Mouse (Mus musculus) heart, embryonic 14.5 days (tissue): ENCODE measurements around the gene Naa80. TPM values are rescaled to one million over a fixed set of nuclear protein-coding genes. Genes with fewer than 3 reads are reported as not detected.

ENCODE experiments used
- ATAC-seq: fragments of 200-750 bp; cut with Nextera tagmentation; 2 replicates; pipeline ENCODE4 v1.8.0; 2017; ENCODE audit warnings: low read depth, moderate TSS enrichment; ENCODE audit not compliant: insufficient number of reproducible peaks, insufficient read depth, low FRiP score
- H3K27ac ChIP-seq, 2 experiments: fragments of 200-500 bp in 1 of 2; fragments of 300-500 bp in 1 of 2; sonication (generic) in 1 of 2; replicated peaks in 1 of 2; 2 replicates each; pipeline ENCODE4 v1.5.1; 2012 to 2014; ENCODE audit warnings: low read depth in 2 of 2, low read length in 2 of 2, control low read depth in 1 of 2, mild to moderate bottlenecking in 1 of 2, mixed read lengths in 1 of 2; ENCODE audit not compliant: control insufficient read depth in 1 of 2, insufficient read depth in 1 of 2
- H3K27me3 ChIP-seq: fragments of 300-500 bp; sonication (generic); 2 replicates; pipeline ENCODE4 v1.6.1; 2014; ENCODE audit warnings: mild to moderate bottlenecking, low read length, control low read depth; ENCODE audit not compliant: control insufficient read depth, insufficient read depth
- H3K36me3 ChIP-seq: fragments of 300-500 bp; sonication (generic); 2 replicates; pipeline ENCODE4 v1.6.1; 2014; ENCODE audit warnings: mild to moderate bottlenecking, control low read depth, low read length, mixed read lengths; ENCODE audit not compliant: control insufficient read depth, insufficient read depth
- H3K4me1 ChIP-seq, 2 experiments: fragments of 200-500 bp in 1 of 2; fragments of 300-500 bp in 1 of 2; sonication (generic) in 1 of 2; 2 replicates each; pipeline ENCODE4 v1.6.1; 2012 to 2014; ENCODE audit warnings: low read length in 2 of 2, control low read depth in 1 of 2, mixed read lengths in 1 of 2; ENCODE audit not compliant: control insufficient read depth in 2 of 2, insufficient read depth in 2 of 2
- H3K4me2 ChIP-seq: fragments of 300-500 bp; sonication (generic); 2 replicates; pipeline ENCODE4 v1.6.1; 2014; ENCODE audit warnings: mild to moderate bottlenecking, low read length
- H3K4me3 ChIP-seq, 2 experiments: fragments of 200-500 bp in 1 of 2; fragments of 300-500 bp in 1 of 2; sonication (generic) in 1 of 2; 2 replicates each; pipeline ENCODE4 v1.5.1; 2012 to 2014; ENCODE audit warnings: low read length in 2 of 2, mild to moderate bottlenecking in 2 of 2, control low read depth in 1 of 2, low read depth in 1 of 2, moderate library complexity in 1 of 2; ENCODE audit not compliant: control insufficient read depth in 1 of 2, insufficient read depth in 1 of 2
- H3K9ac ChIP-seq: fragments of 300-500 bp; sonication (generic); 2 replicates; pipeline ENCODE4 v1.6.1; 2014; ENCODE audit warnings: mild to moderate bottlenecking, low read length
- H3K9me3 ChIP-seq: fragments of 300-500 bp; sonication (generic); 2 replicates; pipeline ENCODE4 v1.6.1; 2016; ENCODE audit warnings: low read length, control low read depth; ENCODE audit not compliant: control insufficient read depth
- WGBS: fragments of 180-500 bp; shearing (Covaris S2); extraction: QIAGEN DNeasy Blood & Tissue Kit; methylation state at CpG from one replicate; pipeline ENCODE4 v1.1.7; 2014; 5-methylcytosine and 5-hydroxymethylcytosine counted together
- polyA plus RNA-seq: library from polyadenylated mRNA; unstranded; fragments of >200 nt; fragmentation: Nextera tagmentation; extraction: Ambion mirVana; gene quantifications from 2 replicates; pipeline ENCODE4 v1.2.1, GENCODE M21; 2014

The Naa80 gene
- polyA plus RNA-seq, 1 experiment from 2014 or later: 14.9 TPM

DNA sequence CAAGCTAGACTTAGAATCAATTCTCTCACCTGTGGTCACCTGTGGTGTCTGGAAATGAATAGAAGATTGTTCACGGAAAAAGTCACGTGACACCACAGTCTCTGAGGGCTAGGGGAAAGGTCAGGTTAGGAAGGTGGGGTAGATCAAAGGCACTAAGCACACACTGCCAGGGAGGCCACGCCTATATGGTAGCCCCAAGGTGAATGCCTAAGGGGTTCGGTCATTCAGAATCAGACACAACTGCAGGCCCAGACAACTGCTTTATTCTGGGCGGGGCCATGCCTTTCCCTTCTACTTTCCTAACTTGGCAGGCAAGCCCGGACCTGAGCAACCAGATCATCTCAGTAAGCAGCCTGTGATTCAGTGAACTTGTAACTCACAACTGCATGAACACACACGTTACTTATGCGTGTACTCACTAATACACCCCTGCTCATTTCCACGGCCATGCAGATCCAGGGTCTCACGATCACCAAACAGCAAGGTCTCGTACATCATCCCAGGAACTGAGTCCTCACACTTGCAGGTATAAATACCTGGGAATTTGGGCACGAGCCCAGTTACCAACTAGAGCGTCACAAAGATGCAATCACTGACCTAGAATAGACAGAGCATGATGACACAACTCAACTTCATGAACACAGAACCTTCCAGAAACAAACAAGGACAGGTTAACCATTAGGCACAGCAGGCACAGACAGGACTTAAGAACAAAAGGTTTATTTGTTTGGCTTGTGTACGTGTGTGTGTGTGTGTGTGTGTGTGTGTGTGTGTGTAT is 2.9 kb upstream of the Naa80 start:
- ATAC-seq: no peak
- no peaks in the 10 kb centered on the region for H3K27me3 ChIP-seq
- H3K9me3 ChIP-seq: no peaks in the 10 kb centered on the region
- H3K9ac ChIP-seq: no peak overlapping the region
- peak overlapping the region; percentile 55 to 57; a peak in 3 of 4 replicates for H3K27ac ChIP-seq
- H3K4me2 ChIP-seq: peak overlapping the region; percentile 61; the same call in 1 of the 2 replicates
- peaks cover 37% of the 10 kb centered on the region for H3K36me3 ChIP-seq
- peaks cover 20 to 28% of the 10 kb centered on the region in 2 experiments for H3K4me1 ChIP-seq
- 80% methylated on average over 14 of the region's 14 CpGs for WGBS
- no peak overlapping the region for H3K4me3 ChIP-seq

- 26% methylated on average over 16 of the region's 16 CpGs for WGBS
- Histone ChIP-seq H3K4me1 (peaks cover 16 to 27% of the 10 kb centered on the region in 2 experiments), H3K27ac (peak within 1 kb of the TSS; percentile 55 to 57)
Measured at GRCm38 (mm10) chr9:107576357-107577107, 2.2 kb upstream of the Naa80 start, which contains the start of gene Hyal1. Hyal1 (plus strand) TSS chr9:107576927.

GRCm38 (mm10) chr9:107577871-107578270 is 816 bp upstream of the Naa80 start:
- H3K4me1 ChIP-seq: peaks cover 17 to 29% of the 10 kb centered on the region in 2 experiments
- peaks cover 21% of the 10 kb centered on the region for H3K36me3 ChIP-seq
- WGBS: 93% methylated on average over 10 of the region's 10 CpGs
- H3K4me2 ChIP-seq: 0 out of 2 replicates have a peak overlapping the region, but pooled peaks have one; percentile 61
- no peak for ATAC-seq
- no peak overlapping the region for H3K9ac ChIP-seq
- H3K27ac ChIP-seq: no peak overlapping the region
- no peaks in the 10 kb centered on the region for H3K9me3 ChIP-seq
- no peak overlapping the region for H3K4me3 ChIP-seq
- no peaks in the 10 kb centered on the region for H3K27me3 ChIP-seq

More at GRCm38 (mm10) chr9:107576357-107577107, 2.2 kb upstream of the Naa80 start, which contains the start of gene Hyal1:
- Histone ChIP-seq H3K9me3 (no peaks in the 10 kb centered on the region), H3K27me3 (no peaks in the 10 kb centered on the region), H3K4me2 (peak within 1 kb of the TSS; percentile 61), H3K4me3 (peak within 1 kb of the TSS; percentile 32 to 45), H3K36me3 (peaks cover 30% of the 10 kb centered on the region), H3K9ac (peak within 1 kb of the TSS; percentile 66)
- peak; percentile 58; the same call in 1 of the 2 replicates for ATAC-seq

- H3K27ac ChIP-seq: peak overlapping the region in 1 of 2 experiments; percentile 94; a peak in 1 of 4 replicates
- no peak overlapping the region; the same call in 1 of the 2 replicates for H3K9ac ChIP-seq
- 90% methylated on average over 14 of the region's 14 CpGs for WGBS
- peaks cover 17 to 29% of the 10 kb centered on the region in 2 experiments for H3K4me1 ChIP-seq
- ATAC-seq: no peak
- H3K4me2 ChIP-seq: no peak overlapping the region
- H3K4me3 ChIP-seq: no peak overlapping the region
- peaks cover 24% of the 10 kb centered on the region for H3K36me3 ChIP-seq
- no peaks in the 10 kb centered on the region for H3K27me3 ChIP-seq
- H3K9me3 ChIP-seq: no peaks in the 10 kb centered on the region
Measured at GRCm38 (mm10) chr9:107579023-107579900, 575 bp downstream of the Naa80 start.

- under 1% methylated on average over 32 of the region's 32 CpGs for WGBS
- peaks cover 17 to 29% of the 10 kb centered on the region in 2 experiments for H3K4me1 ChIP-seq
- peaks cover 18% of the 10 kb centered on the region for H3K36me3 ChIP-seq
Measured at GRCm38 (mm10) chr9:107580501-107581317, 2.0 kb downstream of the Naa80 start, which contains the start of gene Hyal3. Hyal3 (plus strand) TSS chr9:107580818.

DNA sequence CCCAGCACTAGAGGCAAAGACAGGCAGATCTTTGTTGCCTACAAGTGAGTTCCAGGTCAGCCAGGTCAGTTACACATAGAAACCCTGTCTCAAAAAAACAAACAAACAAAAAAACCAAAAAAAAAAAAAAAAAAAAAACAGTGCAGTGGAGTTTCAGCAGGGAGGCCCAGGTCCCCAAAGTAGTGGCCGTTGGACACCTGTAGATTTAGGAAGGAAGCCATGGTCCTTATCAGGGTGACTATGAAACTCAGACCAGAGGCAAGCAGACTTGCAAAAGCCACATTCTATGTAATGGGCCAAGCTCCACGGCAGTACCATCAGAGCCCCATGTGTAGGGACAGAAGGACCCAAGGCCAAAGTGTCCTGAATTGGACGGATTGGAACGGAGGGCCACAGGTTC is 2.9 kb downstream of the Naa80 start:
- peaks cover 11 to 24% of the 10 kb centered on the region in 2 experiments for H3K4me1 ChIP-seq
- peak overlapping the region; percentile 87 for H3K4me2 ChIP-seq
- no peaks in the 10 kb centered on the region for H3K27me3 ChIP-seq
- whole genome bisulfite sequencing: 68% methylated on average over 4 of the region's 4 CpGs
- peaks cover 18% of the 10 kb centered on the region for H3K36me3 ChIP-seq
- H3K9ac ChIP-seq: peak overlapping the region; percentile 81
- no peaks in the 10 kb centered on the region for H3K9me3 ChIP-seq
- H3K27ac ChIP-seq: peak overlapping the region; percentile 88 to 94; a peak in 3 of 4 replicates
- no peak for ATAC-seq
- H3K4me3 ChIP-seq: peak overlapping the region; percentile 53 to 55; a peak in 3 of 4 replicates

More at GRCm38 (mm10) chr9:107580501-107581317, 2.0 kb downstream of the Naa80 start, which contains the start of gene Hyal3:
- peak; percentile 38 for ATAC-seq
- no peaks in the 10 kb centered on the region for H3K9me3 ChIP-seq
- peak within 1 kb of the TSS; percentile 87 for H3K4me2 ChIP-seq
- peak within 1 kb of the TSS; percentile 53 to 55 for H3K4me3 ChIP-seq
- peak within 1 kb of the TSS; percentile 88 to 94 for H3K27ac ChIP-seq
- peak within 1 kb of the TSS; percentile 81 for H3K9ac ChIP-seq
- H3K27me3 ChIP-seq: no peaks in the 10 kb centered on the region
